Comparison of ENCODE assay signal across 8 mouse cellular contexts in genomic region chr2:52979280-52979763, GRCm38 (mm10).
DNase-seq lines count a peak whose midpoint lies in the region; ATAC-seq and TF ChIP-seq lines count a peak whose summit lies in the region.

No protein-coding gene starts in this region.

- no peak overlapping the region for H3K4me3 ChIP-seq in lung, adult 2 months (replicated peaks; ENCODE audit: extremely low read depth, low read depth, low read length)
- no peak overlapping the region for H3K4me3 ChIP-seq in neural tube, embryonic 12.5 days

- no peak for TF ChIP-seq CTCF in lung, adult 2 months (IDR thresholded peaks at IDR 0.05; ENCODE audit: insufficient read depth, low read length)

- WGBS in lung, adult 2 months = 34% methylated on average over 4 of the region's 4 CpGs
- 26% methylated on average over 4 of the region's 4 CpGs for WGBS in neural tube, embryonic 12.5 days

- no peaks in the 10 kb centered on the region for H3K9me3 ChIP-seq in neural tube, embryonic 12.5 days

- H3K9ac ChIP-seq in neural tube, embryonic 12.5 days = no peak overlapping the region

- peak; percentile 52 for ATAC-seq in neural tube, embryonic 12.5 days (ENCODE audit: low FRiP score, low read depth)

- H3K36me3 ChIP-seq in neural tube, embryonic 12.5 days = no peaks in the 10 kb centered on the region

- no peak overlapping the region for H3K4me2 ChIP-seq in neural tube, embryonic 12.5 days (replicated peaks)

- peaks cover 10% of the 10 kb centered on the region for H3K4me1 ChIP-seq in lung, adult 2 months (ENCODE audit: control insufficient read depth, insufficient read depth, low read length)
- peaks cover 25% of the 10 kb centered on the region for H3K4me1 ChIP-seq in neural tube, embryonic 12.5 days

- TF ChIP-seq POLR2A in lung, adult 2 months (IDR thresholded peaks at IDR 0.05; ENCODE audit: borderline replicate concordance, extremely low read depth, low read depth, low read length) = no peak

- no peak overlapping the region for H3K27ac ChIP-seq in neural tube, embryonic 12.5 days

- DNase-seq in adrenal gland, adult 2 months = peak; percentile 44
- no peak for DNase-seq in adrenal gland, postnatal 14 days
- peak; percentile 32 for DNase-seq in lung, postnatal 10 days
- DNase-seq in lung, adult 2 months = no peak
- peak; percentile 64 for DNase-seq in kidney, adult 9 months
- no peak for DNase-seq in gastrocnemius, adult 8-10 months (ENCODE audit: low spot score in 2 of 2)
- no peak for DNase-seq in right cerebral cortex, postnatal 4 days

- no peaks in the 10 kb centered on the region for H3K27me3 ChIP-seq in neural tube, embryonic 12.5 days (replicated peaks)

Comparison
In these comparisons a context has a peak if more than half of its experiments do, and no peak if none do; other contexts are left out.
1. DNase-seq: peak in adrenal gland, adult 2 months (single experiment), lung, postnatal 10 days (single experiment) and kidney, adult 9 months (single experiment); none in adrenal gland, postnatal 14 days (single experiment), lung, adult 2 months (single experiment), gastrocnemius, adult 8-10 months (0 of 2) and right cerebral cortex, postnatal 4 days (single experiment).